Mouse (Mus musculus) right cerebral cortex, postnatal 10 days (tissue): ENCODE results near the gene Olfr455.

Experiments used
- DNase-seq, 2 experiments: peaks; one replicate each; pipeline ENCODE4 v3.0.0; 2021; ENCODE audit warnings: low spot score in 2 of 2

The Olfr455 gene

DNA sequence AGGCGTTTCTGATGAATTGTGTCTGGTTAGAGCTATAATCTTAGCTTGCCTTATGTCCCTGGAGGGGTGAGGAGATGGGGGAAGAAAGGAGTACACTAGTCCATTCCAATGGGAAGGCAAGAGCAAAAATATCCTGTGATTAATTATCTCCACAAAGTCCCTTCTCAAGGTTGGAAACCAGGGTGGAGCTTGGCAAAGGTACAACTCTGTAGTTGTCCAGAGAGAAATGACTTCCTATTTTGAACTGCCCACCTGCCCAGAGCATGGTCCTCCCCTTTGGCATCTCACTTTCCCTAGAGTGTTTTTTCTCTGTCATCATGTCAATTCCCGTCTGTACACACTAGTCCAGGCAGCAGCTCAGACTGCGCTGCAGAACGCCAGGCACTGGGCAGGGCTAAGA, at the start of gene Olfr455:
Olfr455 (minus strand) TSS at position 127 of the 400 bp plus-strand sequence.
- DNase-seq, result no peak

- no peak for DNase-seq
These were observed 45.9 kb upstream of the Olfr455 start for GRCm38 (mm10) chr6:42593138-42593882.

- DNase-seq, result no peak
These were observed 39.2 kb upstream of the Olfr455 start for GRCm38 (mm10) chr6:42586569-42586968.

- DNase-seq, result peak; percentile 42 to 79
These were observed 36.1 kb upstream of the Olfr455 start for GRCm38 (mm10) chr6:42583488-42583872.

DNA sequence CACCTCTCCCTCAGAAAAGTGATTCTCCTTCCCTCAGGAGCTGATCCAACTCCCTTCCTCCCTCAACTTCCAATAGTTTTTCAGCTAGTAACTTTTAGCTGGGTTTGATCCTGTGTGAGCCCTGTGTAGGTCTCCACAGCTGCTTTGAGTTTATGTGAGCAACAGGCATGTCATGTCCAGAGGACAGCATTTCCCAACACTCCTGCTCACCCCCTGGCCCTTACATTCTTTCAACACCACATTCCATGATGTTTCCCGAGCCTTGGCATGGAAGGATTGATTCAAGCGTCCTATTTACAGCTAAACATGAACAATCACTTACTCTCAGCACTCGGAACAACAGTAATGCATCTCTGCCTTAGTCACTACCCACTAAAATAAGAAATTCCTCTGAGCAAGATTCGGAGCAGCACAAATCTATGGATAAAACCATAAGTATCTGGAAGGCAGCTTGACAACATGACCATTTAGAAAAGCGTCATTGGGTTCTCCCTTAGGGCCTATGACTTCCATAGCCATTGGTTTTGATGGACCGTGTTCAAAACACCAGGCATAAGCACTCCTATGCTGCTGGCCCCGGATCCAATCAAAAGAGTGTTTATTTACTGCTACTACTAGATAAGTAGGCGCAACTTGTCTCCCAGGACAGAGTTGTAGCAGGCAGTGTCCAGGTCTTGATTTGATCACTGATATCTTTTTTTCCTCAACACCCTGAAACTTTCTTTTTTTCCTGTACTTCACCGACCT, 35.5 kb upstream of the Olfr455 start:
- DNase-seq, result no peak

GRCm38 (mm10) chr6:42578678-42579077, 31.3 kb upstream of the Olfr455 start:
- DNase-seq, result no peak

- no peak for DNase-seq
These were observed 30.0 kb upstream of the Olfr455 start for GRCm38 (mm10) chr6:42577433-42577832.

DNA sequence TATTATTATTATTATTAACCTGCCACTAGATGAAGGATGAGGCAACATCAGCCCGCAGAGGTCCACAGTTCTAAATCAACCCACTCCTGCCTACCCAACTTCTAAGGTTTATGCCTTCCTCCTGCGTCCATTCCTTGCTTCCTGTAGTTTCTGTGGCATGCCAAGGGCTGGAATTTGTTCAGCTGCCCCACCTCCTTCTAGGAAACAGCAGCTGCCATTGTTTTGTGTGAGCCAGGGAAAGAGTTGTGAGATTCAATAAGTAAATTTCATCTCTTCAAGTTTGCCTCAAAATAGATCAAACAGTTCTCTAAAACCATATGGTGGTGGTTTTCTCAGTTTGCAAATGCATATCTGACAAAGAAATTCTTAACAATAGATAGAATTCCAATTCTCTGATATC, 20.8 kb upstream of the Olfr455 start:
- DNase-seq, result no peak

DNA sequence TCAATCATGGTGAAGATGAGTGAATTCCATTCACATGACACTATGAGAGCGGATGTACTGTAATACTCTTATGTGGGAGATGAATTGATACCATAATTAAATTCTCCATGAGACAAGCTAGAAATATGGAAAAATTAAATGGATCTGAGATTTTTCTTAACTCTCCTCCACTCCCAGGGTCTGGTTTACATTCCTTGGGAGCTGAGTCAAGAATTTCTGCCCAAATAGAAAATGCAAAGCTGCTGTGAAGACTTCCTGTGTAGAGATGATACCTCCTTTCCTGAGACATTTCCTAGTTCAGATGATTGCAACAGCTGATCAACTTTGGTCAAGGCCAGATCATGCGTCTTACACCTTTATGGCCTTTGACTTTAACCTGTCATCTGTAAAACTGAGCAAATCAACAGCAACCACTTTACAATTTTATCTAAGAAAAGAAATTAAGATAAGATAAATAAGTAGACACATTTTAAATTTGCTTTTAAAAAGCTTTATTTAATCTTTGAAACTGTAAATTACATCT, 18.8 kb upstream of the Olfr455 start:
- no peak for DNase-seq

DNA sequence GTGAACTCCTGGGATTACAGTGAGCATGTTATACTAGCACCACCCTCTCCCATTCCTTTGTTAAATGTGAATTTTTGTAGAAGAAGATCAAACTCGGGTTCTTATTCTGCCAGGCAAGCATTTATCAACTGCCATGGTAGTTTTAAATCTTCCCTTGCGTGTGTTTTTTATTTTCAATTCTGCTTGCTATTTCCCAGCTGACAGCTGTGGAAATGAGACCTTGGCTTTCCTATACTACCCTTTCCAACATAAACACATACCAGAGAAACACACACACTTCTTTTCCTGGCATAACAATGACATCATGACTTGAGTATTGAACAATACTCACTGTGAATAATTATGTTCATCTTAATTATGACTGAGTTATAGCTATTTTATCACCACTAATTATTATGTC, 14.9 kb upstream of the Olfr455 start:
- DNase-seq, result no peak

- DNase-seq, result no peak
These were observed 13.5 kb upstream of the Olfr455 start for GRCm38 (mm10) chr6:42560885-42561284.

- DNase-seq, result no peak
These were observed 11.3 kb upstream of the Olfr455 start for GRCm38 (mm10) chr6:42558641-42559040.

DNA sequence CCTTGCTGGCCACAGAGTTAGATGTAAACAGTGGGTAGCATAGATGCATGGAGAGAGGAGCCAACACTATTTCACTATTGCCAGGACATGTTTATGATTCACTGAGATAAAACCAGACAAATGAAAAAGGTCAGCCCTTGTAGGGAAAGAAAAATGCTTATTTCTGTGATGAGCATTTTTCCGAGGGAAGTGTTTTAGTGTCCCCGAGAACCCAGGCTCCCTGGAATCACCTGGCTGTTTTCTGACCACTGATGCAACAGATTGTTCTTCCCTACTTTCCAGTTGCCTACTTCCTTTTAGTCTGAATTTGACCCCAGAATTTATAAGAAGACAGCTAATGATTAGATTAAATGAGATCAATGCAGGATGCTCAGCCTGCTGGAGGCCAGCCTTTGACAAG, 1.2 kb downstream of the Olfr455 start:
- DNase-seq, result no peak

GRCm38 (mm10) chr6:42545451-42545885, 1.9 kb downstream of the Olfr455 start:
- DNase-seq, result no peak

DNA sequence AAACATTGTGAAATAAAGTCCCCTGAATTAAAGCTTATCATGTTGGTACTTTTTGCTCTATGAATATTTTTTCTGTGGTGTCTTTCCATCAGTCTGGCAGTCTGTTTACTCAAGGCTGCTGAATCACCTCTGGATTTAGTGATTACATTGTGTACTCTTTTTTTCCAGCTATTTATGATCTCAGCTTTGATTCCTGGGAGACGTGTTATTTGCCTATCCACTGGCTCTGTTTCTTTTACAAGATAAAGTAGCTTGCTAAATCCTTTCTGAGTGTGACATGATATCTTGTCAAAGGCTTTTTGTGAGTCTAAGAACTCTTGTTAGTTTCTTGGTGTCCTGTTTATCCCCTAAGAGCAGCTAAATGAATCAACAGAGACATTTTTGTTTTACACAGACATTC, 2.5 kb downstream of the Olfr455 start:
- no peak for DNase-seq

GRCm38 (mm10) chr6:42542036-42543031, 5.1 kb downstream of the Olfr455 start:
- no peak for DNase-seq

- no peak for DNase-seq
These were observed 6.7 kb downstream of the Olfr455 start for GRCm38 (mm10) chr6:42540681-42541080.

- DNase-seq, result no peak
These were observed 7.7 kb downstream of the Olfr455 start for GRCm38 (mm10) chr6:42539711-42540110.

DNA sequence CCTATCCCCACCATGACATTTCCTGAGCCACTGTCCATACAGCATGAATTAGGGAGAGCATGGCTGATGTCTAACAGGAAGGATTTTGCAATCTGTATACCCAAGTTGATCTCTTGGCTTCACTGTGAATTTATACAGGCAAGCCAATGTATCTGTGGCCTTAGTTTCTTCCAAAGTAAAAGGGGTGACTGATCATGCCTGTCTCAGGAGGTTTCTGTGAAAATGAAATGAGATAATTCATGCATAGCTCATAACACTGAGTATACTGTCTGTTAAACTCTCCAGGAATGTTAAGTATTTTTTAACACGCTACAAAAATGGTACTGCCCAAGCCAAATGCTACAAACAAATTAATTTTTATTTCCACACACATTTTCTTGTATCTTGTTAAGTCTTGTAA, 33.9 kb downstream of the Olfr455 start:
- DNase-seq, result no peak

DNA sequence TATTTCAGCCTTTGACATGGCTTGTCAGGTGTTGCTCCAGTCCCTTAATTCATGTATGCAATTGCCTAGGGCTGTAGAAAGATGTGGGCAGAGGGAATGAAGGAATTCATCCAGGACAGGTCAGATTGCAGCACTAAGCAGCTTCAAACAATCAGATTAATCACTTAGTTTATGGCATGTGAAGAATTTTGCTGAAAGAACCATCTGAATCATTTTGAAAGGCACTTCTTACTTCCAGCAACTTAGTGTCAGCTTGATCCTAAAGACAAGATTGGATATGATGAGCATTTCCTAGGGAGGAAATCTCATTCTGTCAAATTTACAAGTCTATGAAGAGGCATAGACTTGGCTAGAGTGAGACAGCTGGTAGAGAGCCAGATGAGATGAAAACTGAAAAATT, 38.1 kb downstream of the Olfr455 start:
- no peak for DNase-seq

GRCm38 (mm10) chr6:42503478-42503877, 43.9 kb downstream of the Olfr455 start:
- no peak for DNase-seq

- DNase-seq, result no peak
These were observed 57.7 kb downstream of the Olfr455 start for GRCm38 (mm10) chr6:42489731-42490130.
